Comparison of ENCODE assay signal across 21 mouse cellular contexts in the genomic region with DNA sequence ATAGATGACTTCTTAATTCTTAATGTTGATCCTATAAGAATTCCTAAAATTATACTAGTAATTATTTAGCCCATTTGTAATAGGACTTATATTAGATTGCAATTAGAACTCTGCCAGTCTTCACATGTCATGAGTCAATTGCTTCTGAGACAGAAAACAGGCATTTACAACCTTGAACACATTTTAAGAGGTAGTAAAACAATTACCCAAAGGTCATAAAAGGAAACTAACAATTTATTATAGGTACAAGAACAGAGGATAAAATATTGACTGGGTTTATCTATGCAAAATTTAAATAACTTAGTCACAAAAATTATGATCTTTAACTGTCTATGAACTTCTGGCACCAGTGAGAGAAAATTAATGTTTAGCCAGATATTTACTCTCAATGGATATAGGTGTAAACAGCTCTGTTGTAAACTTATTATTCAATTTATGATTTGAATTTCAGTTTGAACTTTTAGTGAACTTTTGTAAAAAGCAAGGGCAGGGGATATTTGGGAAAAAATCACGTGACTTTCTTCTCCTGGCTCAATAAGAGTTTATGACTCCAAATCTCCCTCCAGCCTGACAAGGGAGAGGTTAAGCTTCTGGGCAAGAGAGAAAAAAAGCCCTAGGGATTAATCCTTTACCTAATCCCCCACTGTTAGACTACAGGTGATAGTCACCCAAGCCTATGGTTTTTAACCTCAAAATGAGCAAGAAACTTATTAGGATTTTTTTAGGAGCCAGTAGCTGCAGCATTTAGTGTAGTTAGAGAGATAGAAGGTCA. TPM values are rescaled to one million over a fixed set of nuclear protein-coding genes. Genes with fewer than 3 reads are reported as not detected.
"Had no signal": no experiment of that assay in that cellular context is flagged by ENCODE, and none has a peak within 500 bp of the region (broad histone marks: within the 10 kb centered on the region; RNA-seq: fewer than 3 reads in every experiment).

No protein-coding gene starts in this region.

- H3K27ac ChIP-seq: neural tube, embryonic 12.5 days; neural tube, embryonic 13.5 days; neural tube, embryonic 15.5 days; stomach, embryonic 15.5 days; stomach, postnatal 0 days had no signal

- H3K9me3 ChIP-seq: neural tube, embryonic 12.5 days; neural tube, embryonic 13.5 days; neural tube, embryonic 15.5 days; stomach, embryonic 15.5 days had no signal

- H3K9ac ChIP-seq: neural tube, embryonic 12.5 days; neural tube, embryonic 13.5 days; neural tube, embryonic 15.5 days; stomach, embryonic 15.5 days had no signal

- H3K4me2 ChIP-seq: neural tube, embryonic 12.5 days; neural tube, embryonic 13.5 days; neural tube, embryonic 15.5 days; stomach, embryonic 15.5 days had no signal

- H3K27me3 ChIP-seq: neural tube, embryonic 12.5 days; neural tube, embryonic 13.5 days; neural tube, embryonic 15.5 days; stomach, embryonic 15.5 days had no signal

- H3K36me3 ChIP-seq: neural tube, embryonic 12.5 days; neural tube, embryonic 13.5 days; neural tube, embryonic 15.5 days; stomach, embryonic 15.5 days had no signal

- DNase-seq: retina, postnatal 1 day; right cerebral cortex, adult 18-20 months; right cerebral cortex, postnatal 14 days; right cerebral cortex, postnatal 25 days; right cerebral cortex, postnatal 4 days; spleen, adult 18-20 months; thymus, adult 18-20 months; thymus, adult 2 months; thymus, postnatal 14 days; thymus, postnatal 25 days; thymus, postnatal 36 days; thymus, postnatal 4 days had no signal

- H3K4me1 ChIP-seq: neural tube, embryonic 12.5 days; neural tube, embryonic 13.5 days; neural tube, embryonic 15.5 days; stomach, embryonic 15.5 days had no signal

- H3K4me3 ChIP-seq: neural tube, embryonic 12.5 days; neural tube, embryonic 13.5 days; neural tube, embryonic 15.5 days; stomach, embryonic 15.5 days had no signal

RNA-seq across cellular contexts. Expression of a gene that starts 17.3 kb away (rescaled TPM):
- total RNA-seq: neutrophil, adult 5-6 weeks had no signal
- polyA plus RNA-seq: neural tube, embryonic 12.5 days; neural tube, embryonic 13.5 days; small intestine, adult 2 months; testis, adult 2 months; urinary bladder, adult 2 months had no signal
